Mouse (Mus musculus) bone marrow macrophage, adult 2 months (primary cell): Measurements from ENCODE around the gene Hes6. TPM values are rescaled to one million over a fixed set of nuclear protein-coding genes. Genes with fewer than 3 reads are reported as not detected.
A peak's percentile ranks its signal among the peaks of the same experiment; 100 is the strongest.

Source experiments
- H3K27ac ChIP-seq: 2 replicates; pipeline ENCODE4 v1.5.1; 2012; ENCODE audit warnings: low read depth, low read length; ENCODE audit not compliant: insufficient read depth
- H3K4me1 ChIP-seq: 2 replicates; pipeline ENCODE4 v1.6.1; 2012; ENCODE audit warnings: low read length; ENCODE audit not compliant: control insufficient read depth, insufficient read depth
- H3K4me3 ChIP-seq: 2 replicates; pipeline ENCODE4 v1.5.1; 2012; ENCODE audit warnings: mild to moderate bottlenecking, low read length, moderate library complexity; ENCODE audit not compliant: insufficient read depth
- CTCF ChIP-seq: IDR thresholded peaks from 2 replicates; pipeline ENCODE4 v1.5.1; 2012; ENCODE audit warnings: low read depth, mild to moderate bottlenecking, low read length, moderate library complexity
- POLR2A ChIP-seq: IDR thresholded peaks from 2 replicates; pipeline ENCODE4 v1.6.1; 2012; ENCODE audit warnings: mild to moderate bottlenecking, low read depth, low read length, borderline replicate concordance
- polyA plus RNA-seq: library from polyadenylated mRNA; stranded (reverse); fragments of >200 nt; gene quantifications from 2 replicates; pipeline ENCODE4 v1.2.4, GENCODE M21; 2012; ENCODE audit not compliant: missing spikeins, insufficient read depth, insufficient read length

The Hes6 gene
- polyA plus RNA-seq, 1 experiment, result 25.3 TPM

GRCm38 (mm10) chr1:91455661-91456161 is 41.9 kb upstream of the Hes6 start:
- Histone ChIP-seq H3K4me1 (peaks cover 23% of the 10 kb centered on the region), H3K4me3 (0 out of 2 replicates have a peak overlapping the region, but pooled peaks have one; percentile 2), H3K27ac (peak overlapping the region; percentile 18)
- no peak for TF ChIP-seq POLR2A
- no peak for TF ChIP-seq CTCF

GRCm38 (mm10) chr1:91454927-91455326 is 41.1 kb upstream of the Hes6 start:
- H3K4me3 ChIP-seq, result no peak overlapping the region
- H3K4me1 ChIP-seq, result peaks cover 23% of the 10 kb centered on the region
- TF ChIP-seq CTCF (no peak), POLR2A (no peak)
- H3K27ac ChIP-seq, result no peak overlapping the region

DNA sequence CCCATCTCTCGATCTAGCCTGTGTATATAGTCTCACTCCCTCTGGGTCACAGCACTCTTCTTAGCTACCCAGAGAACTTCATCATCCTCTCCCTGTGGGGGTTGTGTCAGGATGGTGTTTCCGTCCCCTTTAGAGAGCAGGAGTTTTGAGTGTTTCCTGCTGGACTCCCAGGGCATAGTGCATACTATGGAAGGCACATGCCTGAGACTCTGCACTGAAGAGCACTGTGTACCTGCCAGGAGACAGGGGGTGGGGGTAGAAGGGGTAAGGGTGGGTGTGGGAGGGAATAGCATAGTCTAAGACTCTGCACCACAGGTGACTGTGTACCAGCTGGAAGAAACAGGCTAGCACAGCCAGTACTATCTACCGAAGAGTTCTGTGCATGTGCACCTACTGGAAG is 40.5 kb upstream of the Hes6 start:
- TF ChIP-seq POLR2A (no peak), CTCF (no peak)
- H3K4me1 ChIP-seq, result peaks cover 23% of the 10 kb centered on the region
- H3K27ac ChIP-seq, result no peak overlapping the region
- no peak overlapping the region for H3K4me3 ChIP-seq

GRCm38 (mm10) chr1:91453932-91454331 is 40.1 kb upstream of the Hes6 start:
- H3K4me1 ChIP-seq, result peaks cover 23% of the 10 kb centered on the region
- TF ChIP-seq CTCF (no peak), POLR2A (no peak)
- H3K27ac ChIP-seq, result no peak overlapping the region
- H3K4me3 ChIP-seq, result no peak overlapping the region

- Histone ChIP-seq H3K4me3 (no peak overlapping the region), H3K27ac (no peak overlapping the region), H3K4me1 (peaks cover 15% of the 10 kb centered on the region)
- no peak for TF ChIP-seq CTCF
- no peak for TF ChIP-seq POLR2A
Observed at GRCm38 (mm10) chr1:91451547-91452084, 37.8 kb upstream of the Hes6 start.

DNA sequence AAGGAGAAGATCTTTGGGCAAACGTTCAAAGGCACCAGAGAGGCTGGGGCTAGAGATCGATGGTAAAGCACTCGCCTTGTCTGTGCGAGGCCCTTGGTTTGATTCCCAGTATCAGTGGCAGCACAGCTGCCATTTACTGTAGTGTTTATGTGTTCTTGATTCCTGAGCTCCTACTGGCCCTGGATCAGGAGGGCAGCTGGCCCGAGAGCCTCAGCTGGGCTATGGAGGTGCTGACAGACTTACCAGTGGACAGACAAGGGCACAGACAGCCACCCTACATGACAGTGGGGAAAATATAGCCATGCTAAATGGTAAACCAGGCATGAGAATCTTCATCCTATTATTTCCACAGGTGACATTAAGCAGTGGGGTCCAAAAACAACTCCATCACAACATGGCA is 37.0 kb upstream of the Hes6 start:
- H3K4me3 ChIP-seq, result no peak overlapping the region
- H3K27ac ChIP-seq, result no peak overlapping the region
- H3K4me1 ChIP-seq, result peaks cover 8% of the 10 kb centered on the region
- no peak for TF ChIP-seq CTCF
- TF ChIP-seq POLR2A, result no peak

GRCm38 (mm10) chr1:91448688-91449087 is 34.9 kb upstream of the Hes6 start:
- TF ChIP-seq POLR2A (no peak), CTCF (no peak)
- no peak overlapping the region for H3K4me3 ChIP-seq
- no peak overlapping the region for H3K27ac ChIP-seq
- no peaks in the 10 kb centered on the region for H3K4me1 ChIP-seq

DNA sequence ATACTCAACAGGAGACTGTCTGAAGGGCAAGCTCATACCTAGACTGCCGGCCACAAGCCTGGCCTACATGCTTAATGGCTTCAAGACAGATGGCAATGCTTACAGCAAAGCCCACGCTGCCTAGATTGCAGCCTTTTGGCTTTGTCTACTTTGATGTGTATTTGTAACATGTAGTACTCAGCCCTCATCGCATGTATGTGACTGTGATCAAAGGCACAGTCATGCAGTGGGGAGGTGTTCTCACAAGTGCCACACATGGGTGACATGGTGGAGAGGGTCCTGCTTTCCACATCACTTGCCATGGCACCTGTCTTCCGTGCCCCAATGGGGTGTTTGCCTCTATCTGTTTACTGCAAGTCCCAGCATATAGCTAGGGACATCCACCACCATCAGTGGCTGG is 32.7 kb upstream of the Hes6 start:
- no peak overlapping the region for H3K27ac ChIP-seq
- no peak overlapping the region for H3K4me3 ChIP-seq

GRCm38 (mm10) chr1:91446060-91446459 is 32.2 kb upstream of the Hes6 start:
- no peak overlapping the region for H3K4me3 ChIP-seq
- no peaks in the 10 kb centered on the region for H3K4me1 ChIP-seq
- H3K27ac ChIP-seq, result no peak overlapping the region
- TF ChIP-seq CTCF (no peak), POLR2A (no peak)

More for the DNA sequence above, 32.7 kb upstream of the Hes6 start:
- TF ChIP-seq CTCF, result no peak
- TF ChIP-seq POLR2A, result no peak
- no peaks in the 10 kb centered on the region for H3K4me1 ChIP-seq

DNA sequence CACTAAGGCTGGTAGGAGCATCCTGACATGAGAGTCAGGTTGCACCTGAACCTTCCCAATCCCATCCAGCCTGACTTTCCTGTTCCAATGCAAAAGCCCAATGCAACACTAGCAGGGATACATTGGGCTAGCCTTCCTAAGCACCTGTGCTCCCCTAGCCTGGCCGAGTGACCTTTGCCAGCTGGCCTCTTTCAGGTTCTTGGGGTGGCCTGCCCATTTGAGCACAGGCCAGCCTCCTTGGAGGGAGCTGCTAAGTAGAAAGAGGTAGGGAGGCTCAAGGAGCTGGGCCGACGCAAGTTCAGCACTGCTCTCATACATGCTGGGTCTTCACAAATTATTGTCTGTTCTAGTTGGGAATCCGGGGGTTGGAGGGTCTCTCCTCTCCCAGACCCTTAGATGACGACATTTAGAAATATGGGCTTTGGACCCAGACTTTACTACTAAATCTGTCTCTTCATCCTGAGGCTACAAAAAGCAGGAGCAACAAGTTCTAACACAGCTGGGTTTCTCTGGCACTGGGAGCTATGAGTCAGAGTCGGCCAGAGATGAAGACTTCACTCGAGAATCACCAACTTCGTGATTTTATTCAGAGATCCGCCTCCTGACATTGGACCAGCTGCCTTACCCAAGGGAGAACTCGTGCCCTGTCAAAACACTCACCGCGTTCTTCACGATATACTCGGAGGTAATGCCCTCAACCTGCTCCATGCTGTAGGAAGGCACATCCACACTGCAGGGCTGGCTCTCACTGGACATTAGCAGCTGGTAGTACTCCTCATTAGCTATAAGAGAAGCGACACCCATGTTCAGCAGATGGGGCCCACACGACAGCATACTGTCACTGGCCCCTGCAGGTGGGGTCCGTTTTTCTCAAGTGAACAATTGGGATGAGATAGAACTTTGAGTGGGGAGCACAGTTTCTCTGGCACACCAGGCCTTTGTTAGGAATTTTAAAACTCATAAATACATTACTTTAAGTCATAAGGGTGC is 31.3 kb upstream of the Hes6 start:
- Histone ChIP-seq H3K4me3 (no peak overlapping the region), H3K27ac (no peak overlapping the region), H3K4me1 (no peaks in the 10 kb centered on the region)
- TF ChIP-seq POLR2A (no peak), CTCF (no peak)
